Mouse (Mus musculus) erythroblast, embryonic 14.5 days (primary cell): ENCODE measurements around the gene Hist2h2ab.
A peak's percentile ranks its signal among the peaks of the same experiment; 100 is the strongest.

Experiments used
- GATA1 ChIP-seq: IDR thresholded peaks from 2 replicates; pipeline ENCODE4 v1.6.1; 2012; ENCODE audit warnings: low read length, inconsistent platforms, mixed read lengths
- TAL1 ChIP-seq: IDR thresholded peaks from 3 replicates; pipeline ENCODE4 v1.6.1; 2012; ENCODE audit warnings: low read length, inconsistent platforms, mixed read lengths

GRCm38 (mm10) chr3:96254683-96255355 is 35.2 kb downstream of the Hist2h2ab start:
- TF ChIP-seq TAL1 = peak; percentile 44; the same call in 2 of the 3 replicates
- TF ChIP-seq GATA1 = peak; percentile 38; the same call in 1 of the 2 replicates
